Mouse (Mus musculus): ENCODE data around the gene Tomt. TPM values are rescaled to one million over a fixed set of nuclear protein-coding genes. Genes with fewer than 3 reads are reported as not detected.

Gene Tomt
- total and polyA plus RNA-seq, 3 experiments = not detected

DNA sequence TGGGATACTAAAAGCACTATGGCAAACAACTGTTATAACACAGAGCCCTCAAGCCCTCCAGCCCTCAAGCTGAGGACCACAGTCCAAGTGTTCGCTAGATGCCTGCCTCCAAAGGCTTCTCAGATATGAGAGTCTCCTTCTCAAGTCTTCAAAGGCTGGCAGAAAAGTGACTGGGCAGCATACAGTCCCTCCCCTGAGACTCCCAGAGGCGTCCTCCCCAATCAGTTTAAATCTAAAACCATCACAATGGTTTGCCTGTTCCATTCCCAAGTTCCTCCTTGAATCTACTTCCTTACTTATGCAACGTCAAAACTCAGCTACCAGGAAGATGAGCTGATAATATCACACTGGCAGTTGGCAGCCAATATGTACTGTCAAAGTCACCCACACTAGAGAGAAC lies 42.7 kb downstream of the Tomt start, which contains the start of gene Anapc15:
Gene Anapc15 (plus strand): TSS at position 301 of the 400 bp plus-strand sequence.
- Histone ChIP-seq H3K4me1 (ENCODE audit: control insufficient read depth, insufficient read depth, low read length) (peaks cover 3% of the 10 kb centered on the region; the same call in 1 of the 2 replicates), H3K36me3 (ENCODE audit: control insufficient read depth, insufficient read depth, low read length) (no peaks in the 10 kb centered on the region), H3K79me2 (replicated peaks; ENCODE audit: control insufficient read depth, insufficient read depth, low read length) (no peaks in the 10 kb centered on the region), H3K27me3 (ENCODE audit: control insufficient read depth, insufficient read depth, low read length) (no peaks in the 10 kb centered on the region), H3K27ac (no peak within 1 kb of the TSS), H3K4me3 (no peak within 1 kb of the TSS), H3K9ac (ENCODE audit: low read depth, low read length) (no peak within 1 kb of the TSS)
- no peak for DNase-seq
- 53% methylated on average over 3 of the region's 3 CpGs for WGBS
- TF ChIP-seq CTCF (IDR thresholded peaks at IDR 0.05) (no peak), POLR2A (IDR thresholded peaks at IDR 0.05; ENCODE audit: insufficient read depth, low read depth, low read length) (no peak), EP300 (IDR thresholded peaks at IDR 0.05; ENCODE audit: insufficient read depth, low read depth, low read length) (no peak)
- intact Hi-C loops (cut with DNase I) = no loop called here

DNA sequence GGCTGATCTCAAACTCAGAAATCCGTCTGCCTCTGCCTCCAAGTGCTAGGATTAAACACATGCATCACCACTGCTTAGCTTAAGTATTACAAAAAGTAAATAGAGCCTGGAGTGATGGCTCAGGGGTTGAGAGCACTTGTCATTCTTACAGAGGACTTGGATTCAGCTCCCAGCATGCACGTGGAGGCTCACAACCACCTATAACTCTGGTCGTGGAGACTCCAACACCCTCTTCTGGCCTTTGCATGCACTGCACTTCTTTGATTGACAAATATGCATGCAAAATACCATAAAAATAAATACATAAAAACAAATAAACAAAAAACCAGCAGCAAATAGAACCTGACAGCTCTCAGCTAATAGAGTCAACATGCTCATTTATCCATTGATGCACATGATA lies 43.9 kb downstream of the Tomt start:
- WGBS = 83% methylated on average over 3 of the region's 3 CpGs
- no peak overlapping the region for H3K27ac ChIP-seq
- intact Hi-C loops (cut with DNase I) = no loop called here
- H3K36me3 ChIP-seq (ENCODE audit: control insufficient read depth, insufficient read depth, low read length) = no peaks in the 10 kb centered on the region
- H3K4me1 ChIP-seq (ENCODE audit: control insufficient read depth, insufficient read depth, low read length) = no peaks in the 10 kb centered on the region
- no peaks in the 10 kb centered on the region for H3K27me3 ChIP-seq (ENCODE audit: control insufficient read depth, insufficient read depth, low read length)
- no peaks in the 10 kb centered on the region for H3K79me2 ChIP-seq (replicated peaks; ENCODE audit: control insufficient read depth, insufficient read depth, low read length)
- TF ChIP-seq POLR2A (IDR thresholded peaks at IDR 0.05; ENCODE audit: insufficient read depth, low read depth, low read length) = no peak
- TF ChIP-seq CTCF (IDR thresholded peaks at IDR 0.05) = 0 out of 2 replicates have a peak, but pooled peaks have one; percentile 3
- H3K4me3 ChIP-seq = no peak overlapping the region
- H3K9ac ChIP-seq (ENCODE audit: low read depth, low read length) = no peak overlapping the region
- no peak for DNase-seq

DNA sequence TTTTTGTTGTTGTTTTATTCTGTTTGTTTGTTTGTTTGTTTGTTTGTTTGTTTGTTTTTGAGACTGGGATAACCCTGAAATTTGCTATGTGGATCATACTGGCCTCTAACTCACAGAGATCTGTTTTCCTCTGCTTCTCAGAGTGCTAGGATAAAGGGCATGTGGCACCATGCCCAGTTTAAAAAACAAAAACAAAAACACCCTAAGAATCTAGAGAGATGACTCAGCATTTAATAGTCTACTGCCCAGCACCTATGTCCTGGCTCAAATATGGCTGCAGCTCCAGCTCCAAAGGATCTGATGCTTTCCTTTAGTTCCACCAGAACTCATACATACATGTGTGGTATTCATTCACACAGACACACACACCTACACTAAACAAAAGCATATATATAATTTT lies 45.2 kb downstream of the Tomt start:
- no peak for DNase-seq
- H3K4me3 ChIP-seq = no peak overlapping the region
- TF ChIP-seq EP300 (IDR thresholded peaks at IDR 0.05; ENCODE audit: insufficient read depth, low read depth, low read length) (no peak), CTCF (IDR thresholded peaks at IDR 0.05) (no peak), POLR2A (IDR thresholded peaks at IDR 0.05; ENCODE audit: insufficient read depth, low read depth, low read length) (no peak)
- H3K79me2 ChIP-seq (replicated peaks; ENCODE audit: control insufficient read depth, insufficient read depth, low read length) = no peaks in the 10 kb centered on the region
- H3K27ac ChIP-seq = no peak overlapping the region
- H3K9ac ChIP-seq (ENCODE audit: low read depth, low read length) = no peak overlapping the region
- intact Hi-C loops (cut with DNase I) = no loop called here
- H3K36me3 ChIP-seq (ENCODE audit: control insufficient read depth, insufficient read depth, low read length) = no peaks in the 10 kb centered on the region
- no peaks in the 10 kb centered on the region for H3K4me1 ChIP-seq (ENCODE audit: control insufficient read depth, insufficient read depth, low read length)
- H3K27me3 ChIP-seq (ENCODE audit: control insufficient read depth, insufficient read depth, low read length) = no peaks in the 10 kb centered on the region

DNA sequence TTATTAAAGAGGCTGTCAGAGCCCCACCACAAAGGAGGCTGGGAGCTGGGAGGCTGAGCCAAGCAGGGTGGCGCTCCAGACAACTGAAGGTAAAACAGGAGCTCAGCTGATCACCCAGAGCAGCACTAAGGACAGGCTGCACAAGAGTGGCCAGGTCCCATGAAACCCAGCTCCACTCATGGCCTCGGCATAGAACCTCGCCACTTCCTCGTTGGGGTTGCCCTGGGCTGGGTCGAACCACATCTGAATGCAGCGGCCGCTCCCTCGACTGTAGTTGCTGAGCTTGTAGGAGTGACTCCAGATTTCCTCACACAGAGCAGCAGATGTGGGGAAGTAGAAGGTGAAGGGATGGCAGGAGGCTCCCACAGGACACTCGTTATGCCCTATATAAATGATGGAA lies 47.8 kb downstream of the Tomt start:
- Histone ChIP-seq H3K27ac (no peak overlapping the region), H3K79me2 (replicated peaks; ENCODE audit: control insufficient read depth, insufficient read depth, low read length) (no peaks in the 10 kb centered on the region), H3K4me1 (ENCODE audit: control insufficient read depth, insufficient read depth, low read length) (no peaks in the 10 kb centered on the region), H3K36me3 (ENCODE audit: control insufficient read depth, insufficient read depth, low read length) (no peaks in the 10 kb centered on the region), H3K9ac (ENCODE audit: low read depth, low read length) (no peak overlapping the region), H3K4me3 (no peak overlapping the region), H3K27me3 (ENCODE audit: control insufficient read depth, insufficient read depth, low read length) (no peaks in the 10 kb centered on the region)
- DNase-seq = peak in 1 of 2 experiments; percentile 36
- WGBS = 76% methylated on average over 9 of the region's 9 CpGs
- no peak for TF ChIP-seq POLR2A (IDR thresholded peaks at IDR 0.05; ENCODE audit: insufficient read depth, low read depth, low read length)
- TF ChIP-seq CTCF (IDR thresholded peaks at IDR 0.05) = no peak
- TF ChIP-seq EP300 (IDR thresholded peaks at IDR 0.05; ENCODE audit: insufficient read depth, low read depth, low read length) = no peak
- intact Hi-C loops (cut with DNase I) = no loop called here

DNA sequence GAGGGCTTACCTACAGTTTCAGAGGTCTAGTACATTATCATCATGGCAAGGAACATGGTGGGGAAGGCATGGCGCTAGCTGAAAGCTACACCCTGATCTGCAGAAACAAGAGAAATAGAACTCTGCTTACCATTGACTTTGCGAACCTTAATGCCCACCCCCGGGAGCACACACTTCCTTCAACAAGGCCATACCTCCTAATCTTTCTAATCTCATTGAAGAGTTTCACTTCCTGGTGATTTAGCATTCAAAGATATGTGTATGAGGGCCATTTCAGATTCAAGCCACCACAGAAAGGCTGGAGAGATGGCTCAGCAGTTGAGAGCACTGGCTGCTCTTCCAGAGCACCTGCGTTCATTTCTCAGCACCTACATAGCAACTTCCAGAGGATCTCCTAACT lies 49.1 kb downstream of the Tomt start, which contains the start of gene Folr2:
Gene Folr2 (minus strand): TSS at position 101 of the 400 bp plus-strand sequence.
- no peak for DNase-seq
- TF ChIP-seq POLR2A (IDR thresholded peaks at IDR 0.05; ENCODE audit: insufficient read depth, low read depth, low read length) = no peak
- no peak for TF ChIP-seq EP300 (IDR thresholded peaks at IDR 0.05; ENCODE audit: insufficient read depth, low read depth, low read length)
- no peak for TF ChIP-seq CTCF (IDR thresholded peaks at IDR 0.05)
- Histone ChIP-seq H3K4me1 (ENCODE audit: control insufficient read depth, insufficient read depth, low read length) (peaks cover 2% of the 10 kb centered on the region; the same call in 1 of the 2 replicates), H3K36me3 (ENCODE audit: control insufficient read depth, insufficient read depth, low read length) (no peaks in the 10 kb centered on the region), H3K27ac (no peak within 1 kb of the TSS), H3K4me3 (no peak within 1 kb of the TSS), H3K79me2 (replicated peaks; ENCODE audit: control insufficient read depth, insufficient read depth, low read length) (no peaks in the 10 kb centered on the region), H3K9ac (ENCODE audit: low read depth, low read length) (no peak within 1 kb of the TSS), H3K27me3 (ENCODE audit: control insufficient read depth, insufficient read depth, low read length) (no peaks in the 10 kb centered on the region)
- intact Hi-C loops (cut with DNase I) = no loop called here
- 91% methylated on average over 4 of the region's 4 CpGs for WGBS

DNA sequence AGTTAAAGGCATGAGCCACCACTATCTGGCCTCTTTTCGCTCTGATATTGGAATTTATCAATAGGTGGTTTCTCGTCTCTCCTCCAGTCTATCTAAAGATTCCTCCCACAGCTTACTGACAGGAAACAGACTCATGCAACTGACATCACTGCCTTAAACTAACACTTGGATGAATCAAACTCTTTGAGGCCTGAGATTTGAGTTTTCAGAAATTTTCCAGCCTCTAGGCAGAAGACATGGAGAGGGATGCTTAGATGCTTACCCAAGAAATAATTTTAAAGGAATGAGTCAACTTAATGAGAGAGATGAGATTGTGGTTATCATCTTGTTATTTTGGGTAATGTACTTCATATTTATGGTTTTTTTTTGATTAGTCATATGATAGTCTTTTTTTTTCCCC lies 52.3 kb downstream of the Tomt start:
- TF ChIP-seq POLR2A (IDR thresholded peaks at IDR 0.05; ENCODE audit: insufficient read depth, low read depth, low read length) (no peak), EP300 (IDR thresholded peaks at IDR 0.05; ENCODE audit: insufficient read depth, low read depth, low read length) (no peak), CTCF (IDR thresholded peaks at IDR 0.05) (no peak)
- Histone ChIP-seq H3K79me2 (replicated peaks; ENCODE audit: control insufficient read depth, insufficient read depth, low read length) (no peaks in the 10 kb centered on the region), H3K4me1 (ENCODE audit: control insufficient read depth, insufficient read depth, low read length) (peaks cover 2% of the 10 kb centered on the region; the same call in 1 of the 2 replicates), H3K27me3 (ENCODE audit: control insufficient read depth, insufficient read depth, low read length) (no peaks in the 10 kb centered on the region), H3K36me3 (ENCODE audit: control insufficient read depth, insufficient read depth, low read length) (no peaks in the 10 kb centered on the region), H3K9ac (ENCODE audit: low read depth, low read length) (no peak overlapping the region), H3K27ac (no peak overlapping the region), H3K4me3 (no peak overlapping the region)
- 40% methylated on average over 2 of the region's 2 CpGs for WGBS
- DNase-seq = no peak
- intact Hi-C loops (cut with DNase I) = no loop called here
